Mouse (Mus musculus): ENCODE measurements around the gene Nup54. TPM values are rescaled to one million over a fixed set of nuclear protein-coding genes. Genes with fewer than 3 reads are reported as not detected.

The Nup54 gene
- polyA plus RNA-seq, 1 experiment from 2014 or later = 76.6 TPM

GRCm38 (mm10) chr5:92368392-92368791, 66.6 kb downstream of the Nup54 start:
- H3K27me3 ChIP-seq (ENCODE audit: low read depth, poor library complexity, severe bottlenecking) = no peaks in the 10 kb centered on the region
- H3K27ac ChIP-seq = no peak overlapping the region
- no peaks in the 10 kb centered on the region for H3K36me3 ChIP-seq
- 0 out of 2 replicates have a peak, but pooled peaks cover 12% of the 10 kb centered on the region for H3K4me1 ChIP-seq
- H3K4me3 ChIP-seq = no peak overlapping the region
- H3K9me3 ChIP-seq (replicated peaks) = no peaks in the 10 kb centered on the region
- no peak for DNase-seq (ENCODE audit: low spot score)
- 90% methylated on average over 10 of the region's 10 CpGs for WGBS

- H3K4me1 ChIP-seq = peaks cover 14% of the 10 kb centered on the region; the same call in 1 of the 2 replicates
- WGBS = 74% methylated on average over 6 of the region's 6 CpGs
- H3K4me3 ChIP-seq = no peak overlapping the region
- no peak overlapping the region for H3K27ac ChIP-seq
- H3K36me3 ChIP-seq = no peaks in the 10 kb centered on the region
- DNase-seq (ENCODE audit: low spot score) = no peak
- H3K27me3 ChIP-seq (ENCODE audit: low read depth, poor library complexity, severe bottlenecking) = no peaks in the 10 kb centered on the region
- H3K9me3 ChIP-seq (replicated peaks) = no peaks in the 10 kb centered on the region
Observed at GRCm38 (mm10) chr5:92366565-92366964, 68.5 kb downstream of the Nup54 start.

Small RNA genes lying within 50 kb of the gene (microRNA-seq; reads per million reads assigned to microRNA genes)
- not detected for gene Mir6415

Other genes starting within 250 kb of the Nup54 start
- not detected in 2 replicates for gene U90926, start 219.8 kb downstream of the Nup54 start, polyA plus RNA-seq (2016; fragmentation: Nextera tagmentation; extraction: Ambion mirVana)
- 0.16 and 0.58 TPM in 2 replicates for gene Ppef2, start 178.9 kb downstream of the Nup54 start, polyA plus RNA-seq (2016; fragmentation: Nextera tagmentation; extraction: Ambion mirVana)
- 8.8 and 9.2 TPM in 2 replicates for gene Naaa, start 157.0 kb downstream of the Nup54 start, polyA plus RNA-seq (2016; fragmentation: Nextera tagmentation; extraction: Ambion mirVana)
- gene Sdad1, start 124.7 kb downstream of the Nup54 start, polyA plus RNA-seq (2016; fragmentation: Nextera tagmentation; extraction: Ambion mirVana) = 55.6 and 61.0 TPM in 2 replicates
- not detected in 2 replicates for gene Cxcl9, start 107.1 kb downstream of the Nup54 start, polyA plus RNA-seq (2016; fragmentation: Nextera tagmentation; extraction: Ambion mirVana)
- 0.89 and 2.0 TPM in 2 replicates for gene Art3, start 103.4 kb downstream of the Nup54 start, polyA plus RNA-seq (2016; fragmentation: Nextera tagmentation; extraction: Ambion mirVana)
- 0.26 and 0.28 TPM in 2 replicates for gene Cxcl10, start 86.3 kb downstream of the Nup54 start, polyA plus RNA-seq (2016; fragmentation: Nextera tagmentation; extraction: Ambion mirVana)
- gene Scarb2, start 71.6 kb upstream of the Nup54 start, polyA plus RNA-seq (2016; fragmentation: Nextera tagmentation; extraction: Ambion mirVana) = 5.7 and 7.2 TPM in 2 replicates
- gene Fam47e, start 119.8 kb upstream of the Nup54 start, polyA plus RNA-seq (2016; fragmentation: Nextera tagmentation; extraction: Ambion mirVana) = not detected in 2 replicates
- 7.9 and 8.6 TPM in 2 replicates for gene Stbd1, start 167.8 kb upstream of the Nup54 start, polyA plus RNA-seq (2016; fragmentation: Nextera tagmentation; extraction: Ambion mirVana)
- 0.45 and 0.62 TPM in 2 replicates for gene Ccdc158, start 240.1 kb upstream of the Nup54 start, polyA plus RNA-seq (2016; fragmentation: Nextera tagmentation; extraction: Ambion mirVana)
- 5.0 and 5.3 TPM in 2 replicates for gene Shroom3, start 248.2 kb upstream of the Nup54 start, polyA plus RNA-seq (2016; fragmentation: Nextera tagmentation; extraction: Ambion mirVana)

Data from limb, embryonic 10.5 days (tissue).